Mouse (Mus musculus) megakaryocyte, adult 5-6 weeks (primary cell): ENCODE measurements around the gene Psmd6. TPM values are rescaled to one million over a fixed set of nuclear protein-coding genes. Genes with fewer than 3 reads are reported as not detected.

Source experiments
- ATAC-seq: 2 replicates; pipeline ENCODE4 v1.8.0; 2016; ENCODE audit warnings: mild to moderate bottlenecking, inconsistent platforms; ENCODE audit not compliant: poor library complexity, severe bottlenecking
- total RNA-seq, 2 experiments: library from RNA; stranded (forward) in 1 of 2; stranded (reverse) in 1 of 2; fragments of 153-499, 151-499 nt in 1 of 2; fragments of 221-1000, 200-1000 nt in 1 of 2; gene quantifications; 2 replicates each; pipeline versions ENCODE4 v1.2.3 to v1.2.4; 2015 to 2017

The Psmd6 gene
- total RNA-seq (2015) (118 and 157 TPM in 2 replicates), total RNA-seq (2017) (158 and 182 TPM in 2 replicates)

DNA sequence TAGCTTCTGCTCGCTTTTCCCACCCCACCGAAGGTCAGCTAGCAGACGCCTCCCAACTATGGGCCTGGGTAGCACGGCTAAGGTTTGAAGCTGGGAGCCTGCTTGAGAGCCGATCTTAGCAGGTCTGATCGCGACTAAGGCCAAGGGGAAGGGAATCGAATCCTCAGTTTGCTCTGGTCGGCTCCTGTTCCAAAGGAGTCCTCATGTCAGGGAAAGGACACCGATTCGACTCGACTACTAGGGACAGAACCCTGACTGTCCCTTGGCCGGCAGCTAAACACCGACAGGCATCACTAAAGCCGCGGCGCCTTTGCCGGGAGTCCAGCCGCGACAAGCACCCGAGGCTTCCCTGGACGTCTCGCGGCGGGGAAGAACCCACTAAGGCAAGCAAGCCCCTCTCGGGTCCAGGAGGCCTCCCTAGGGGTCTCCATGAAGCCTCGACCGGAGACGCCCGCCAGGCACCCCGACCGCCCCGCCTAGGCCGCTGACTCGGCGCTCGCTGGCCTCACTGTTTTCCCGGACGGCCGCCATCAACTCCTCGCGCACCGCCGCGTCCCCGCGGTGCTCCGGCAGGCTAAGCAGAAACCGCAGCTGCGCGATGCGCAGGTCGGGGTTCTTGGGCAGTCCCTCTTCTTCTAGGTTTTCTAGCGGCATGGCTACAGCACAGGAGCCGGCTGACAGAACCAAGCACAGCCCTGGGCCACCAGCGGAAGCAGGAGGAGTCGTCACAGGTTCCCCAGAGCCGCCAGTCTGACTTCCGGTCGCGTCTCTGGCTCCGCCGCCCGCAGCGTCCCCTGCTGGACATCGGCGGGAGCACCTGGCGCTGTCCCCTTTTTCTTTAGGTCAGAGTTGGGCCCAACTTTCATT is at the start of gene Psmd6:
Psmd6 (minus strand) TSS at position 755 of the 867 bp plus-strand sequence.
- peak; percentile 100 for ATAC-seq

DNA sequence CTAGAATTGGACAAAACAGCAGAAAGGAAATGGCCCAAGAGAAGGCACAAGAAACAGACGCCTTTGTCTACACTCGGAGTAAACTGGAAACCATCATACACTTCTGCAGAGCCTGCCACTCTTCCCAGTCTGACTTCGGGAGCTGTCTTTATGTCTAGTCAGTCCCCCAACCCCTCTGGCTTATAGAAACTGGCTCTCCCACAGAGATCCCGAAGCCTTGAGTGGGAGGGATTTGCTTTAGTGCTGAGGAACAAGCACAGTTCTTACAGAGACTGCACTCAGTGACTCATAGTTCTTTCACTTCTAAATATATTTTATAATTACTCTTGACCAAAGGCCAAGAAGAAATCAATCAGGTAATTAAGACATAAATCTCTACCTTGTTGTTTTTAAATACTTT is 10.1 kb downstream of the Psmd6 start:
- ATAC-seq, result no peak

DNA sequence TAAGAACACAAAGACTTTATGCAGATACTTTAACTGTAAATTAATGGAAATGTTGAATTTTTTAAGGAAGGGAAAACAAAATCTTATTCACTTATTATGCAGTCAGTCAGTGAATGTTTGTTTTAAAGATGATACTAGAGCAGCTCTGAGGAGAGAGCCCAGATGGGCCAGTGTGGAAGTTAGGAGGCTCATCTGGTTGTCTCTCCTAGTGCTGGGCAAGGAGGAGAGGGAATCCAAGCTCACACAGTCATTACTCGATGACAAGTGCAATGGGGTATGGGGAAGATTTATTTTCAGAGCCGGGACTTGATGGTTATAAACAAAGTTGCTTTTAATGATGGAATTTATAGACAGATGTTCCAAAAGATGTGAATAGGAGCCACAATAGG is 15.9 kb downstream of the Psmd6 start:
- no peak for ATAC-seq

DNA sequence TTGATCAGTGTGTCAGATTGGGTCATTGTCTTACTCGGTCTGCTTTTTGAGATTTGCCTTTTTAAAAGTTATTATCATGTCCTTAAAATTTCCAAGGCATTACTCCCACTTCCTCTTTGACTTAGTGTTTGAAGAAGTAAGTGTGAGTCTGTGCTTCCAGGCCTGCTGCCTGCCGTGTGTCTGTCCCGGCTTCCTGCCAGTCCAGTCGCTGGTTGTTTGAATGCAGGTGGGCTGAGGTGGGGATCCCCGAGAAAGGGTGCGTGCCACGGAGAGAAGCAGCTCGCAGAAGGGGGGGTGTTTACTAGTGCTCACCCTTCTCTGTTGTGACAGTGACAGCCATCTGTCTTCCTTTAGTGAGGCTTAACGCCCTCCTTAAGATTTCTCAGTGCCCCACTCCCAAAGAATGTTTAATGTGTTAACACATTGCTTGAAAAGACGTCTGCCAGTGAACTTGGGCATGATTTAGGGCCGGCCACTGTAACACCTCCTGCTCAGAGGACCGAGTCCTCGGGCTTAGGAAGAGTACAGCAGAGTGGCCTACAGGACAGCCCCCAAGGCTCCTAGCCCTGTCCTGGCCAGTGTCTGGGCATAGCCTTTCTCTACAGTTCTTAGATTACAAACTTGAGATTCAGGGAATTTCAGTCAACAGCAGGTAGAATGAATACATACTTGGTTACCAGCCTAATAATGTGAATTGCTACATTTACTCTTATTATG is 16.4 kb downstream of the Psmd6 start:
- ATAC-seq, result peak; percentile 45

DNA sequence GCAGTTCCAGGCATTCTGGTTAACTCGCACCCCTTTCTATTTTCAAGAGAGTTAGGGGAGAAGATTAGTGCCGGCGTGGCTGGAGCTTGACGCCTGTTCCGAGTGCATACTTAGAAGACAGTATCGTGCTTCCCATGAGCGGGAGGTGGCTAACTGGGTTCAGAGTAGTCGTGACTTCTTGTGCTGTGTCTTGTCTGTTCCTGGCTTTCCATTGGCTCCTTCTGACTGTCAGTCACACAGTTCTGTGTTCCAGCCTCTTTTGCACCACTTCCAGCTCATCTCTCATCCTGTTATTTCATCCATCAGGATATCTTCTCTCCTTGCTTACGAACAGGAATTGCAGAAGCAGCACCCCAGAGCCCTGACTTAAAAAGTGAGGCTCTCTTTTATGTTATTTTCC is 19.5 kb downstream of the Psmd6 start:
- no peak for ATAC-seq

- ATAC-seq, result no peak
Measured at GRCm38 (mm10) chr14:14100773-14101280, 20.0 kb downstream of the Psmd6 start.

DNA sequence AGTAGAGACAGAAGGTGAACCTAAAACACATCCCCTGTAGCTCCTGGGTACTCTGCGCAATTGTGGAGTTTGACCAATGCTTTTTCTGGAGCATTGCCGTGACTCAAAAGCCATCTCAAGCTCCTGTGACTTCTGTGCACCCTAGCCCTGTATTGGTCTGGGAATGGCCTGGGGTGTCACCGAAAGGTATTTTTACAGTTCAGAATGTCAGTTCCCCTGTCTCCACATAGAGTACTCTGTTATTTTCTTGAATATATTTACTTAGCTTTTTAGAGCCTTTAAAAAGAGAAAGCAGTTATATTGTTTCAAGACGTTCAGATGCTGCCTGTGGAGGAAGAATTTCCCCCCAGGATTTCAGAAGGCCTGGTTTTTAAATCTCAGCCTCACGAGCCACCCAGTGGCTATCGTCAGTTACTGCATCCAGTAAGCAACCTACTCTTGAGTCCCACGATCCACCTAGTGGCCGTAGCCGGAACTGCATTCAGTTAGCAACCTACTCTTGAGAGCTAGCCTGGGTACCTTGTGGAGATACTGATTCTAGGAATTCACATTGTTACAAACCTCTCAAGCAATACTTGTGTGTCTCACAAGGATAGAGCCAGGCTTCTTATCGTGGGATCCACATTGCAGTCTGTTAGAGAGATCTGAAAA is 22.3 kb downstream of the Psmd6 start:
- ATAC-seq, result peak; percentile 97

GRCm38 (mm10) chr14:14090571-14090970 is 30.2 kb downstream of the Psmd6 start:
- ATAC-seq, result no peak

DNA sequence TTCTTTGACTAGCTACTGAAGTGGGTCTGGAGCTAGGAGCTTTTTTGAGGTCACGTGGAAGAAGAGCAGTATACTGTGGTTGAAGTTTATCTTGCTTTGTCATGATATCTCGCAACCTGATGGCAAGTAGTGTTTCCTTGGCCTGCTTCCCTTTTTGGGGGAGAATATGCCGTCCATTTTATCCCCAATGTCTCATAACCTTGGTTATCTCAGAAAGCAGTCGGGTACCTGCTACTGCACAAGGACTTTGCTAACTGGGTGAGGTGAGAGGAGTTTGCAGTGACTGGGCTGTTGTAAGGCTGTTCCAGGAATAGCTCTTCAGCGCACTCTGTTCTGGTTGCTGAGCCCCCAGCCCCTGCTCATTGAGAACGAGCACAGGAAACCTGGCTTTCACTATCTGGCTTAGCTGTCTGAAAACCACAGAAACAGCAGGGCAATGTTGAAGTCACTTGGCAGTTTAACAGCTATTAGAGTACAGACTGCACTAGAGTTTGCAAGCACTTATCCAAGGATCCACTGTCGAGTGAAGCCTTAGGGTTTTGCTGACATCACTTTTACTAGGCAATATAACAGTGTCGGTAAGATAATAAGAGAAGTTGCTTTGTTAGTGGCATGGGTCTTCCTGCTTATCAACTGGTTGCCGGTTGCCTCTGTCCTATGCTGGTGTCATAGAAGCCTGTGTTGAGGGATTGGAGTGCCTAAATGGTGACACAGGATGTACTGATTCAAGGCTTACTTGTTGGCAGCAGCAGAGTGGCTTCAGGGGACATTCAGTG is 32.6 kb downstream of the Psmd6 start:
- peak; percentile 87 for ATAC-seq

- ATAC-seq, result peak; percentile 13
Measured at GRCm38 (mm10) chr14:14087348-14087747, 33.4 kb downstream of the Psmd6 start.

- no peak for ATAC-seq
Measured at GRCm38 (mm10) chr14:14086711-14087263, 34.0 kb downstream of the Psmd6 start.

- ATAC-seq, result no peak
Measured at GRCm38 (mm10) chr14:14083811-14084210, 37.0 kb downstream of the Psmd6 start.

GRCm38 (mm10) chr14:14080604-14081194 is 40.1 kb downstream of the Psmd6 start:
- ATAC-seq, result peak; percentile 35

DNA sequence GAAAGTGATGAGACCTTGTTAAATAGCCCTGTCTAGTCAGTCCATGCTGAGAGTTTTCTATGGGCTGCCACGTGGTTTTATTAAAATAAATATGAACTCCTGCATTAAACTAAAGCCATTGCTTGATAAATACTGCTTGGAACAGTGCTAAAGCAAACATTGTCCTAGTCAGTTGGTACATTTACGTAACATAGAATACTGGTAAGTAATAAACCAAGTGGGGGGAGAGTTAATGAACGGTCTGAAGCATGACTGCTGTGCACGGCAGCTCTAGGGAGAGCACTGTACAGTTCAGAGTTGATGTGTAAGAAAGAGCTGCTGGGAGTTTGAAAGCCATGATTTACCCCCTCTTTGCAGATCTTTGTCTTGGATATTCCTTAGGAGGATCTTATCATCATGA is 49.3 kb downstream of the Psmd6 start:
- no peak for ATAC-seq

- ATAC-seq, result no peak
Measured at GRCm38 (mm10) chr14:14070541-14071315, 50.1 kb downstream of the Psmd6 start.

DNA sequence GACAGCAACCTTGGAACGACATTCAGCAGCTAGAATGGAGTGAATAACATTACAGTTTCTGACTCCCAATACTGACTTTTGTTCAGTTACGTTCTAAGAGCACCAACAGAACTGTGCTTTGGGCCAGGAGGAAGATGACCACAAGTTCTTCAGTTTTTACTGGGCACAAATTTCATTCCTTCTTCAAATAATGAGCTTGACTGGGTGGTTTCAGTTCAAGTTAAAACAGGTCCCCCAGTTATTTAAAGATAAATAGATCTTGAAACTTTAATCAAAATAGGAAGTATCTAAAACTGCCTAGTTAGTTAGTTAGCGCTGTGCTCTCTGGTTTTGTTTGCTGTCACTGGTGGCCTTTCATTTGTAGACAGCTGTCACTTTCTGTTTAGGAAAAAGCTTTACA is 52.2 kb downstream of the Psmd6 start:
- ATAC-seq, result peak; percentile 28

- ATAC-seq, result peak; percentile 57
Measured at GRCm38 (mm10) chr14:14067648-14068472, 52.9 kb downstream of the Psmd6 start.

- no peak for ATAC-seq
Measured at GRCm38 (mm10) chr14:14066241-14066640, 54.5 kb downstream of the Psmd6 start.
